Mouse (Mus musculus): ENCODE results near the gene Polr2l.

DNA sequence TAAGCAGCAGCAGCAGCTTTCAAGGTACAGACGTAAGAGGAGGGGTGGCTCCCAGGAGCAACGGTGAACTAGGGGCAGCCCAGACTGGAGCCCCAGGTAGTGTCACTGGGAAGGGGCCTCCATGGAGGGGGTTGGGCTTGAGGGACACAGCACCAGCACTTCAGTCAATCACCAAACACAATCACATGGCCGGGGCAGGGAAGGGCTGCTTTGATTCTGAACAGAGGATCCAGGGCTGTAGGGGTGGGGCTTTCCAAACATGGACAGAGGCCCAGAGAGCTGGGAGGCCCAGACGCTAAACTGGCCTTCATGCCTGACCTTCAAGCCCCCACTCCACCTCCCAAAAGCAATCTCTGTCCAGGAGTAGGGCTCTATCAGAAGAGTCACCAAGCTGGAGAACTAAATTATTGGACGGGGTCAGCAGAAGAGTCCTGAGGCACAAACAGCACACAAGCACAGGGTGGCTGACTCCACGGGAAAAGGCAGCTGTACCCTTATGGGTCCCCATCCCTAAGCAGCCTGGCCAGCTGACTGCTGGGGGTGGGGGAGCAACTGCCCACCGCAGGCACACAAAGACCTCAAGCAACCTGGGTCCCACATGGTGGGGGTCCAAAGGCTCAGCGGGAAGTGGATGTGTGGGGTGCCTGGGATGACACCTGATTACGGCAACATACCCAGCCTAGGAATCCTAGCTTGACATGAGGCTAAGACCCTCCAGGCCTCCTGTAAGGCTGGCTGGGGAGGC lies 44.9 kb downstream of the Polr2l start:
- TF ChIP-seq CTCF (IDR thresholded peaks at IDR 0.05; ENCODE audit: low read depth): no peak
- no peak for TF ChIP-seq EP300 (IDR thresholded peaks at IDR 0.05; ENCODE audit: low read depth)
